Mouse (Mus musculus) urinary bladder, postnatal 25 days (tissue): ENCODE measurements around the gene Pold4.
A peak's percentile ranks its signal among the peaks of the same experiment; 100 is the strongest.

Source experiments
- DNase-seq: peaks from one replicate; pipeline ENCODE4 v3.0.0; 2022; ENCODE audit warnings: low spot score

Gene Pold4

GRCm38 (mm10) chr19:4231253-4232185 lies at the start of gene Pold4:
TSS of gene Pold4 (plus strand) at chr19:4231899.
- DNase-seq = peak; percentile 92

- DNase-seq = no peak
These were observed 48.0 kb upstream of the Pold4 start for GRCm38 (mm10) chr19:4183689-4184088.

- no peak for DNase-seq
These were observed 46.4 kb upstream of the Pold4 start for GRCm38 (mm10) chr19:4184976-4185975.

DNA sequence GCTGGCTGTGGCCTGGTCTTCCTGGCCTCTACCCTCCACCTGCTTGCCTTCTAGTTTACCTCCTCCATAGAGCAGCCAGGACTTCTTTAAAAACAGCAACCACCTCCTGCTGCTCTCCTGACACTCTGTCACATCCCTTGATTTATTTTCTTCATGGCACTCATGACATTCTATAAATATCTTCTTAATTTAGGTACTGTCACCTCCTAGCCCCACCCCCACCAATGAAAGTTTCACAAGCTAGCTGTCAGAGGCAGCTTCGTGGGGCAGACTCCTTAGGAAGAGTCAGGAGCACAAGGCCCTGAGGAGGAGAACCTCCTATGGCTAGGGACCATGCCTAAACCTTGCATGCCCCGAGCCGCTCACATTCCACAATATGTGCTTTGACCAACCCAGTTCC lies 44.4 kb upstream of the Pold4 start:
- no peak for DNase-seq

GRCm38 (mm10) chr19:4189051-4189620 lies 42.6 kb upstream of the Pold4 start:
- DNase-seq = no peak

GRCm38 (mm10) chr19:4190831-4191334 lies 40.8 kb upstream of the Pold4 start, which contains the start of gene Tbc1d10c:
TSS of gene Tbc1d10c (minus strand) at chr19:4191284.
- DNase-seq = no peak

GRCm38 (mm10) chr19:4191528-4192250 lies 40.0 kb upstream of the Pold4 start, which contains the start of gene Ppp1ca:
TSS of gene Ppp1ca (plus strand) at chr19:4192065.
- DNase-seq = peak; percentile 99

DNA sequence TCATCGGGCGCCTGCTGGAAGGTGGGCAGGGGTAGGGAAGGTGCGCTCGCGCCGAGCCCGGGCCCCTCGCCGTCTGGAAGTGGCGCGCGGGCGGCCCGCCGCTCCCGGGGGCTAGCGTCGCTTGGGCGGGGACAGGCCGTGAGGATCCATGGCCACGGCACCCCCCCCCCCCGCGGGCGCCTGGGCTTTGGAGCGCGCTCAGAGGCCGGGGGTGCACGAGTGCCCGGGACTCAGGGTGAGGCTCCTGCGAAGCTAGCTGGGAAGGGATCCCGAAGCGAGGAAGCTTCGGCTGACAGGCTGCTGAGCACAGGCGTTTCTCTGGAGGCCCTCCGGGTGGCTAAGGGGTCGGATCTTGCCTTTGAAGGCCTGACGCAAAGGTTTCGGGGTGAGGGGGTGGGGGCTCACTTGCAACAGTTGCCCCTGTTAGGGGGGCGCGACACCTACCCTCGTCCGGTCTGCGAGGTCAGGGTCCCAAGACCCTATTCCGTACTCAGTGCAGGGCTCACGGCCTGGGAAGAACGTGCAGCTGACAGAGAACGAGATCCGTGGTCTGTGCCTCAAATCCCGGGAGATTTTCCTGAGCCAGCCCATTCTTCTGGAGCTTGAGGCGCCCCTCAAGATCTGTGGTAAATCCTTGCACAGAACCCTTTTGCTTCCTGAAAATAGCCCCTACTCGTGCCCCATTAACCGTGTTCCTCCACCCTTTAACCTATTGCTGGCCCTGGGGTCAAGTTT lies 39.3 kb upstream of the Pold4 start:
- no peak for DNase-seq

GRCm38 (mm10) chr19:4193129-4193528 lies 38.6 kb upstream of the Pold4 start:
- DNase-seq = no peak

- no peak for DNase-seq
These were observed 37.5 kb upstream of the Pold4 start for GRCm38 (mm10) chr19:4194021-4194724.

GRCm38 (mm10) chr19:4194776-4195650 lies 36.7 kb upstream of the Pold4 start:
- DNase-seq = no peak

DNA sequence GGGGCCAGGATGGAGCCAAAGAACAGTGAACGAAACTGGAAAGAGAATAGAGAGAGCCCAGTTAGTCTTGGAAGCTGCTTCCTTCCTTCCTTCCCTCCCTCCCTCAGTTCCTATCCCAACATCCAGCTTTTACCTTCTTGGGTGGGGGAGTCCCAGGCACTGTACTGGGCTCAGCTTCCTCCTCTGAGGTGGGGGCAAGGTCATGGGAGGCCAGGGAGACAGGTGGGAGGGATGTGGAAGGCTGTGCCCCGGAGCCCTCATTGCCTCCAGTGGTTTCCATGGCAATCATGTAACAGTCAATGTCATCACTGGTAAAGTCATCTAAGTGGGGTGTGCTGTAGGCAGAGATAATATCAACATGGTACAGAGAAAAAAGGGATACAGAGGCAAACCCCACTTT lies 35.7 kb upstream of the Pold4 start:
- no peak for DNase-seq

GRCm38 (mm10) chr19:4196548-4196947 lies 35.2 kb upstream of the Pold4 start:
- DNase-seq = no peak

DNA sequence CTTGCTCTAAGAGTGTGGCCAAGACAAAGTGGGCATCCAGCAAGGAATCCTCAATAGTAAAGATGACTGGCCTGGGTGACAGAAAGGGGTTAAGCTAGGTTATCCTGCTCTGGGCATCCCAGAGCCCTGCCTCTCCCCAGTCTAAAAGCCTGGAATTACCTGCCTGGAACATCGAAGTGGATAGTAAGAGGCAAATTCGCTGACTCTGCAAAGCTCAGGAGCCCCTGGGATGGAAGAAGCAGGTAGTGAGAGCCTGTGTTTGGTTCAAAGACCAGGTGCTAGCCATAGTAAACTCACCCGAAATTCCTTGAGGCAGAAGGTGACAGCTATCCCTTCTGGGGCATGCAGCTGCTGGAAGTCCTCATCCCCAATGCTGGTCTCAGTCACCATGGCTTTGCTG lies 34.5 kb upstream of the Pold4 start:
- no peak for DNase-seq

DNA sequence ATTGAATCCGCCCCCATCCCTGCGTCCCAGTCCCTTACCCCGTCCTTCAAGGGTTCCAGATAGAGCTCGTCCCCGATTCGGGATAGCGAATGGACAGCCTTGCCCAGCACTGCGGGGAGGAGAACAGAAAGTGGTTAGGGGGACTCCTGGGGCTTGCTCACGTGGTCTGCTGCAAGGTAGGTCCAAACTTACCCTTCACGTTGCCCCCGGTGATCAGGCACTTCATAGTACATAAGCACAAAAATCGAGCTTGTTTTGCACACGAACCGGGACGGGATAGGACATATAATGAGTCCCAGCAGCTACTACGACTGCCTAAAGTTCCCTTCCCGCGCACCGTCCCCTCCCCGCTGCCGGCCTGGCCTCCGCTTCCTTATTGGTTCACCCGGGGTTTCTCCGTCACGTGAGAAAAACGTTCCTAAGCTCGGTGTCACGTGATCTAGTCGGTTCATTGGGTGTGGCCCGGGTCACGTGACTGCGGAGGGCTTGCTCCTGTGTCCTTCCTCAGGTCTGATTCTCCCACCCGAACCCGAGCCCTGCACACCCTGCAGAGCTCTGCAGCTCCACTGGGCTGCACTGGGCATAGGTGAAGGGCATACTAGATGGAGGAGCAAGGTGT lies 30.3 kb upstream of the Pold4 start, which contains the start of gene Rad9a:
Gene Rad9a (minus strand): TSS at position 372 of the 619 bp plus-strand sequence.
- DNase-seq = peak; percentile 92

DNA sequence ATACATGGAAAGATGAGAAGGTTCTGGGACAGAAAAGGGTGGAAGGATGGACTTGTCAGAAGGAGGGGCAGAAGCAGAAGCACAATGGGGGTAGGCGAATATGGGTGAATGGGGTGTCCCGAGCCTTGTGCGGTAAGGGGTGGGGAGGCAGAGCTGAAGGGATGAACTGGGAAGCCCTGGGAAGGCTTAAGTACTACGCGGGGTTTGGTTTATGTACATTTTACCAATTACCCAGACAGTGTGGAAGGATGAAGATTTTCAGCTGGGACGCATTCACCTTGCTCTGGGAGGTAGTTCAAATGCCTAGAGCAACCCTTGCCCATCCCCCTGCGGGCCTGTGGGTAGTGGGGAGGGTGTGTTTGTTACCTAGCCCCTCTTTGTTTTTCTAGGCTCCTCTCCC lies 29.6 kb upstream of the Pold4 start:
- DNase-seq = no peak

GRCm38 (mm10) chr19:4203148-4203547 lies 28.6 kb upstream of the Pold4 start:
- DNase-seq = no peak
